Mouse (Mus musculus): ENCODE data around the gene Paqr3.

GRCm38 (mm10) chr5:97054166-97054565 lies 57.2 kb downstream of the Paqr3 start:
- no peak for TF ChIP-seq CTCF (IDR thresholded peaks at IDR 0.05; ENCODE audit: low read depth, low read length)
- no peak for TF ChIP-seq POLR2A (IDR thresholded peaks at IDR 0.05; ENCODE audit: extremely low read depth, insufficient read depth, low read length)
